Mouse (Mus musculus) kidney, postnatal 25 days (tissue): ENCODE results near the gene Gm21518.
"Not testable (repeated sequence)": the region's sequence is repeated elsewhere in the genome, so short reads cannot be mapped to it uniquely, and the experiment has no call there.

Source experiments
- DNase-seq, 2 experiments: peaks; one replicate each; pipeline ENCODE4 v3.0.0; 2021; ENCODE audit warnings: mixed read lengths in 2 of 2

The Gm21518 gene

GRCm38 (mm10) chrY:62190566-62190965 lies at the start of gene Gm21518:
Gene Gm21518 (plus strand): TSS chrY:62190866.
- not testable (repeated sequence) for DNase-seq
